Mouse (Mus musculus): Measurements from ENCODE around the gene Sh3glb2. TPM values are rescaled to one million over a fixed set of nuclear protein-coding genes. Genes with fewer than 3 reads are reported as not detected.

Sh3glb2 gene
- polyA plus RNA-seq, 1 experiment from 2014 or later = 69.4 TPM

DNA sequence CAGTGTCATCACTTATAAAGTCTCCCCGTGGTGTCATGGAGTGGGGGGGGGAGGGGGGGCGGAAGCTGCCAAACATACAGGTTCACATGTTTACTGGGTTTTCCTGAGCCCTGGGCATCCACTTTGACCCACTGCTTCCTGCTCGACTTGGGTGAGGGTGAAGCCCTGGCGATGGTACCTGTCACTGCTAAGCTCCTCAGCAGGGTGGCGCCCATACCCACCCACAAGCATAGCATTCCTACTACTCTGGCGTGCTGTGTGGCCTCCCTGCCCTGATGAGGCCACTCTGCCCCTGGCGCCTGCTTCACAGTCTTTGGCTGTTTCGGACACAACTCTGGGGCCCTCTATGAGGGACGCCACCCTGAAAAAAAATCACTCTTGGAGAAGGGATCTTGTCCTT, 2.2 kb downstream of the Sh3glb2 start:
- 65% methylated on average over 9 of the region's 9 CpGs for WGBS
- H3K4me3 ChIP-seq (ENCODE audit: low read depth, low read length) = no peak overlapping the region
- no peak overlapping the region for H3K4me2 ChIP-seq (ENCODE audit: low read depth, low read length, severe bottlenecking)
- peaks cover 10% of the 10 kb centered on the region for H3K4me1 ChIP-seq (replicated peaks; ENCODE audit: control insufficient read depth, insufficient read depth, low read length)
- no peaks in the 10 kb centered on the region for H3K27me3 ChIP-seq (ENCODE audit: control insufficient read depth, insufficient read depth, low read length)
- H3K9me3 ChIP-seq (ENCODE audit: control insufficient read depth, low read length) = no peaks in the 10 kb centered on the region
- H3K27ac ChIP-seq (ENCODE audit: low read depth, low read length) = no peak overlapping the region
- DNase-seq (ENCODE audit: low spot score) (no peak), ATAC-seq (replicated peaks; ENCODE audit: low FRiP score) (no peak)
- no peak overlapping the region for H3K9ac ChIP-seq (ENCODE audit: low read length)
- no peaks in the 10 kb centered on the region for H3K36me3 ChIP-seq (ENCODE audit: control insufficient read depth, insufficient read depth, low read length)

- Histone ChIP-seq H3K4me3 (ENCODE audit: low read depth, low read length) (no peak overlapping the region), H3K9me3 (ENCODE audit: control insufficient read depth, low read length) (no peaks in the 10 kb centered on the region), H3K36me3 (ENCODE audit: control insufficient read depth, insufficient read depth, low read length) (no peaks in the 10 kb centered on the region), H3K27me3 (ENCODE audit: control insufficient read depth, insufficient read depth, low read length) (no peaks in the 10 kb centered on the region), H3K4me1 (replicated peaks; ENCODE audit: control insufficient read depth, insufficient read depth, low read length) (peaks cover 10% of the 10 kb centered on the region), H3K9ac (ENCODE audit: low read length) (no peak overlapping the region), H3K4me2 (ENCODE audit: low read depth, low read length, severe bottlenecking) (no peak overlapping the region), H3K27ac (ENCODE audit: low read depth, low read length) (no peak overlapping the region)
- ATAC-seq (replicated peaks; ENCODE audit: low FRiP score) = no peak
- no peak for DNase-seq (ENCODE audit: low spot score)
- 65% methylated on average over 4 of the region's 4 CpGs for WGBS
These were observed 2.9 kb downstream of the Sh3glb2 start for GRCm38 (mm10) chr2:30356266-30356665.

GRCm38 (mm10) chr2:30355861-30356260, 3.3 kb downstream of the Sh3glb2 start:
- no peak overlapping the region for H3K4me3 ChIP-seq (ENCODE audit: low read depth, low read length)
- no peak for ATAC-seq (replicated peaks; ENCODE audit: low FRiP score)

DNA sequence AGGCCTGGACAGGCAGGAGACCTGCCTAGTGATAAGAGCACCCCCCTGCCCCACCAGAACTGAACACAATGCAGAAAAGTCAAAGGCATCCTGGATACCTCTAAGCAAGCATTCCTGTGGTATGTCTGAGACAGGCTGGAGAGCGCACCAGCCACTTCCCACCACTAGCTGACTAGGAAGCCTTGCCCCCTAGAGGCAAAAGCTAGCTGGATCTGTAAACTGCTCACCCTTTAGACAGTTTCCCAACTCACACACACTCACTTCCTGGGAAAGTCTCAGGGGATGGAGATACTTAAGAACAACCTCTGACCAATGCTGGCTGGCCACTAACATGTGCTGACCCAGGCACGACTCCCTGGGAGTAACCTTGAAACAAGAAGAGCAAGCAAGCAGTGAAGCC, 8.0 kb downstream of the Sh3glb2 start:
- H3K9me3 ChIP-seq (ENCODE audit: control insufficient read depth, low read length) = no peaks in the 10 kb centered on the region
- H3K36me3 ChIP-seq (ENCODE audit: control insufficient read depth, insufficient read depth, low read length) = no peaks in the 10 kb centered on the region; the same call in 1 of the 2 replicates
- no peak overlapping the region for H3K9ac ChIP-seq (ENCODE audit: low read length)
- DNase-seq (ENCODE audit: low spot score) (no peak), ATAC-seq (replicated peaks; ENCODE audit: low FRiP score) (no peak)
- no peak overlapping the region for H3K27ac ChIP-seq (ENCODE audit: low read depth, low read length)
- no peak overlapping the region for H3K4me3 ChIP-seq (ENCODE audit: low read depth, low read length)
- WGBS = 78% methylated on average over 2 of the region's 2 CpGs
- no peaks in the 10 kb centered on the region for H3K4me1 ChIP-seq (replicated peaks; ENCODE audit: control insufficient read depth, insufficient read depth, low read length)
- no peak overlapping the region for H3K4me2 ChIP-seq (ENCODE audit: low read depth, low read length, severe bottlenecking)
- H3K27me3 ChIP-seq (ENCODE audit: control insufficient read depth, insufficient read depth, low read length) = no peaks in the 10 kb centered on the region

More at GRCm38 (mm10) chr2:30355861-30356260, 3.3 kb downstream of the Sh3glb2 start:
- Histone ChIP-seq H3K27ac (ENCODE audit: low read depth, low read length) (no peak overlapping the region), H3K4me1 (replicated peaks; ENCODE audit: control insufficient read depth, insufficient read depth, low read length) (peaks cover 10% of the 10 kb centered on the region), H3K9ac (ENCODE audit: low read length) (no peak overlapping the region), H3K4me2 (ENCODE audit: low read depth, low read length, severe bottlenecking) (no peak overlapping the region), H3K27me3 (ENCODE audit: control insufficient read depth, insufficient read depth, low read length) (no peaks in the 10 kb centered on the region), H3K36me3 (ENCODE audit: control insufficient read depth, insufficient read depth, low read length) (no peaks in the 10 kb centered on the region), H3K9me3 (ENCODE audit: control insufficient read depth, low read length) (no peaks in the 10 kb centered on the region)
- no peak for DNase-seq (ENCODE audit: low spot score)
- 74% methylated on average over 4 of the region's 4 CpGs for WGBS

GRCm38 (mm10) chr2:30349196-30349595, 9.9 kb downstream of the Sh3glb2 start:
- ATAC-seq (replicated peaks; ENCODE audit: low FRiP score) = no peak
- Histone ChIP-seq H3K4me1 (replicated peaks; ENCODE audit: control insufficient read depth, insufficient read depth, low read length) (no peaks in the 10 kb centered on the region), H3K4me2 (ENCODE audit: low read depth, low read length, severe bottlenecking) (no peak overlapping the region), H3K27ac (ENCODE audit: low read depth, low read length) (no peak overlapping the region), H3K9ac (ENCODE audit: low read length) (no peak overlapping the region), H3K27me3 (ENCODE audit: control insufficient read depth, insufficient read depth, low read length) (no peaks in the 10 kb centered on the region), H3K4me3 (ENCODE audit: low read depth, low read length) (no peak overlapping the region), H3K36me3 (ENCODE audit: control insufficient read depth, insufficient read depth, low read length) (peaks cover under 1% of the 10 kb centered on the region; the same call in 1 of the 2 replicates), H3K9me3 (ENCODE audit: control insufficient read depth, low read length) (no peaks in the 10 kb centered on the region)
- DNase-seq (ENCODE audit: low spot score) = no peak
- WGBS = 89% methylated on average over 6 of the region's 6 CpGs

DNA sequence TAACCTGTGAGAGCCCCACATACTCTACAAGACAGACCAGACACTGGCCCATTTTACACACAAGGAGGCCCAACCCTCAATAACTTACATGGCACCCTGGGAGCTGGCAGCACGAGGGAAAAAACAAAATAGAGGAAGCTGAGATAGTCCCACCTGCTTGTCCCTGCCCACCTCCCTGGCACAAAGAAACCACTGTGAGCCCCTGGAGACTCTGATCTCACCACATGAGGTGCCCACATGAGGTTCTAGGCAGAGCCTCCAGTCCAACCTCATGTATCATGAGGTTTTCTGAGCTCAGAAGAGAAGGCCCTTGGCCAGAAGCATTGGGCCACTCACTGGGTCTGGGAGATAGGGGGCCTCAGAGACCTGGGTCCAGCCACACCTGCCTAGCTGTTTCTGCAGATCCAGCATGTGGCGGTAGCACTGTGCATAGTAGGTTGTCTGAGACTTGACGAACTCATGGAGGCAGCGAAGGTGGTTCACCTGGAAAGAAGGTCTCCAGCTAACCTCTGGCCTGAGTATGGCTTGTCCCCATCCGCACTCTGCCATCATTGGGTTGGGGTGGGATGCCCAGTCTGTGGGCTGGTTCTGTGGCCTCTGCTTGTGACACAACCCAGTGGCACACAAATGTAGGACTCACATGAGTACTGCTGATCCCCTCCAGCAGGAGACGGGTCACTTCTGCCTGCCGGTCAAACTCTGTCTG, 13.0 kb downstream of the Sh3glb2 start:
- Histone ChIP-seq H3K36me3 (ENCODE audit: control insufficient read depth, insufficient read depth, low read length) (peaks cover 18% of the 10 kb centered on the region), H3K4me2 (ENCODE audit: low read depth, low read length, severe bottlenecking) (no peak overlapping the region), H3K27me3 (ENCODE audit: control insufficient read depth, insufficient read depth, low read length) (no peaks in the 10 kb centered on the region), H3K9ac (ENCODE audit: low read length) (no peak overlapping the region), H3K27ac (ENCODE audit: low read depth, low read length) (no peak overlapping the region), H3K4me3 (ENCODE audit: low read depth, low read length) (no peak overlapping the region), H3K9me3 (ENCODE audit: control insufficient read depth, low read length) (no peaks in the 10 kb centered on the region), H3K4me1 (replicated peaks; ENCODE audit: control insufficient read depth, insufficient read depth, low read length) (no peaks in the 10 kb centered on the region)
- ATAC-seq (replicated peaks; ENCODE audit: low FRiP score) (no peak), DNase-seq (ENCODE audit: low spot score) (no peak)
- 86% methylated on average over 7 of the region's 7 CpGs for WGBS

GRCm38 (mm10) chr2:30343601-30344137, 15.5 kb downstream of the Sh3glb2 start:
- Histone ChIP-seq H3K36me3 (ENCODE audit: control insufficient read depth, insufficient read depth, low read length) (peaks cover 31% of the 10 kb centered on the region), H3K4me2 (ENCODE audit: low read depth, low read length, severe bottlenecking) (no peak overlapping the region), H3K9me3 (ENCODE audit: control insufficient read depth, low read length) (no peaks in the 10 kb centered on the region), H3K4me1 (replicated peaks; ENCODE audit: control insufficient read depth, insufficient read depth, low read length) (no peaks in the 10 kb centered on the region), H3K9ac (ENCODE audit: low read length) (no peak overlapping the region), H3K27me3 (ENCODE audit: control insufficient read depth, insufficient read depth, low read length) (no peaks in the 10 kb centered on the region), H3K4me3 (ENCODE audit: low read depth, low read length) (no peak overlapping the region), H3K27ac (ENCODE audit: low read depth, low read length) (no peak overlapping the region)
- ATAC-seq (replicated peaks; ENCODE audit: low FRiP score) = no peak
- DNase-seq (ENCODE audit: low spot score) = no peak
- WGBS = 85% methylated on average over 14 of the region's 14 CpGs

DNA sequence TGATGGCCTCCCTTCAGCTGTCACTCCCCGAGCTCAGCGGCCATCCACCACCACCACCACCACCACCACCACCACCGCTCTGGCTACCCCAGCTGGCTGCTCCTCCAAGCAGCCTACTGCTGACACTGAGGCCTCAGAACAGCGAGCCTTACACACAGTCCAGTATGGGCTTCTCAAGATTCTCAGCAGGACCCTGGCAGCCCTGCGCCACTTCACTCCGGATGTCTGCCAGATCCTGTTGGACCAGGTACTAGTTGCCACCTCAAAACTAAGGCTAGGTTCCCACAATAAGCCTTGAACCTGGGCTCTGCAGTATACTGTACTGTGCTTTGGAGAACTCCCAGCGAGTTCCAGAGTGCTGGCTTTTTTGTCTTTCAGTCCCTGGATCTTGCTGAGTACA, 16.6 kb downstream of the Sh3glb2 start:
- no peaks in the 10 kb centered on the region for H3K4me1 ChIP-seq (replicated peaks; ENCODE audit: control insufficient read depth, insufficient read depth, low read length)
- H3K27ac ChIP-seq (ENCODE audit: low read depth, low read length) = no peak overlapping the region
- no peak for DNase-seq (ENCODE audit: low spot score)
- H3K4me2 ChIP-seq (ENCODE audit: low read depth, low read length, severe bottlenecking) = no peak overlapping the region
- H3K4me3 ChIP-seq (ENCODE audit: low read depth, low read length) = no peak overlapping the region
- H3K36me3 ChIP-seq (ENCODE audit: control insufficient read depth, insufficient read depth, low read length) = peaks cover 31% of the 10 kb centered on the region
- H3K27me3 ChIP-seq (ENCODE audit: control insufficient read depth, insufficient read depth, low read length) = no peaks in the 10 kb centered on the region
- no peaks in the 10 kb centered on the region for H3K9me3 ChIP-seq (ENCODE audit: control insufficient read depth, low read length)
- no peak overlapping the region for H3K9ac ChIP-seq (ENCODE audit: low read length)
- no peak for ATAC-seq (replicated peaks; ENCODE audit: low FRiP score)
- 93% methylated on average over 7 of the region's 7 CpGs for WGBS

DNA sequence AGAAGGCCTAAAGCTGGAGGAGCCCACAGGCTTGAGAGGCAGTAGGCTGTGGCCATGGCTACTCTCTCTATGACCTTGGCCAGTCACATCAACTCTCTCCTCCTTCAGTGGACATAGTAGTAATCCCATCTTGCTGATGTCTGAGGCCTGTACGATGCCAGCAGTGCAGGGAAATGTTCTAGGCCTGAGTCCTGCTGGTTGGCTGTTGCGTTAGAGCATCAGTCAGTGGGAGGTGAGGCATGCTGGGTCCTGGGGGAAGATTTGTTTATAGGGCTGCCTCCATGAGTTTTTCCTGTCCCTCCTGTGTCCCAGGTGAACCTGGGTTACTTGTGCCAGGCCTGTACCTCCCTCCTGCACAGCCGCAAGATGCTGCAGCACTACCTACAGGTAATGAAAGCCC, 17.1 kb downstream of the Sh3glb2 start:
- Histone ChIP-seq H3K27ac (ENCODE audit: low read depth, low read length) (no peak overlapping the region), H3K4me2 (ENCODE audit: low read depth, low read length, severe bottlenecking) (no peak overlapping the region), H3K9me3 (ENCODE audit: control insufficient read depth, low read length) (no peaks in the 10 kb centered on the region), H3K27me3 (ENCODE audit: control insufficient read depth, insufficient read depth, low read length) (no peaks in the 10 kb centered on the region), H3K4me3 (ENCODE audit: low read depth, low read length) (no peak overlapping the region), H3K9ac (ENCODE audit: low read length) (no peak overlapping the region), H3K4me1 (replicated peaks; ENCODE audit: control insufficient read depth, insufficient read depth, low read length) (no peaks in the 10 kb centered on the region), H3K36me3 (ENCODE audit: control insufficient read depth, insufficient read depth, low read length) (peaks cover 31% of the 10 kb centered on the region)
- 93% methylated on average over 3 of the region's 3 CpGs for WGBS
- DNase-seq (ENCODE audit: low spot score) (no peak), ATAC-seq (replicated peaks; ENCODE audit: low FRiP score) (no peak)
